Comparison of ENCODE assay signal across 8 mouse cellular contexts in the genomic region with DNA sequence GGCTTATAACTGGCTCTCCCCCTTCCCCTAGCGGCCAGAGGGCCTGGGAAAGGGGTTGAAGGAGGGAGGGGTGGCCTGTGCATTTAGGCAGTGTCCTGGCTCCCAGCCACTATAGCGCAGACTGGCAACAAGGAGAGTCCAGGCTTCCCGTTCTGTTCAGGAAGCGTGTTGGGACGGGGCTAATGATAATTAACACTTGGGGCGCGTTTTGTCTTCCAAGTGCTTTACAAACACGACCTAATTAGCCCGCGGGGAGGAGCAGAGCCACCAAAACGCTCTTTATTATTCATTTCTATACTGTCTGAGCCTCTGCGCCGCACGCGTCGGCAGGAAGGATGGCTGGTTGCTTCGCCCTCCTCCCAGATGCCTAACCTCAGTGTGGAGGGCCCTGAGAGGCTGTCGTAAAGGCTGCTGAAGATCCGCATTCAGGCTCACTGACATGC.
DNase-seq lines count a peak whose midpoint lies in the region; ATAC-seq and TF ChIP-seq lines count a peak whose summit lies in the region.
"Had no signal": no experiment of that assay in that cellular context is flagged by ENCODE, and none has a peak within 500 bp of the region (broad histone marks: within the 10 kb centered on the region; RNA-seq: fewer than 3 reads in every experiment).

No protein-coding gene starts in this region.

- TF ChIP-seq CTCF in lung, postnatal 0 days (IDR thresholded peaks at IDR 0.05), result peak; percentile 20; the same call in 1 of the 2 replicates
- no peak for TF ChIP-seq CTCF in stomach, postnatal 0 days (IDR thresholded peaks at IDR 0.05; ENCODE audit: low read depth)

- no peaks in the 10 kb centered on the region for H3K9me3 ChIP-seq in lung, postnatal 0 days (ENCODE audit: low read length)
- no peaks in the 10 kb centered on the region for H3K9me3 ChIP-seq in forebrain, embryonic 14.5 days (replicated peaks; ENCODE audit: control insufficient read depth, low read length)
- H3K9me3 ChIP-seq in liver, embryonic 12.5 days (replicated peaks), result no peaks in the 10 kb centered on the region
- no peaks in the 10 kb centered on the region for H3K9me3 ChIP-seq in stomach, postnatal 0 days (ENCODE audit: control insufficient read depth, low read length)

- no peak for TF ChIP-seq EP300 in lung, postnatal 0 days (IDR thresholded peaks at IDR 0.05)
- TF ChIP-seq EP300 in stomach, postnatal 0 days (optimal IDR thresholded peaks at IDR 0.05), result no peak

- no peak overlapping the region for H3K27ac ChIP-seq in lung, postnatal 0 days (ENCODE audit: low read length)
- peak overlapping the region; percentile 63 for H3K27ac ChIP-seq in forebrain, embryonic 14.5 days (ENCODE audit: low read depth, low read length)
- H3K27ac ChIP-seq in liver, embryonic 12.5 days, result no peak overlapping the region
- H3K27ac ChIP-seq in stomach, postnatal 0 days (replicated peaks), result no peak overlapping the region

- H3K27me3 ChIP-seq in lung, postnatal 0 days (replicated peaks; ENCODE audit: insufficient read depth, low read length), result peaks cover 22% of the 10 kb centered on the region
- H3K27me3 ChIP-seq in forebrain, embryonic 14.5 days (replicated peaks; ENCODE audit: control insufficient read depth, insufficient read depth, low read length), result peaks cover 32% of the 10 kb centered on the region
- peaks cover 56% of the 10 kb centered on the region for H3K27me3 ChIP-seq in liver, embryonic 12.5 days (replicated peaks)
- peaks cover 2% of the 10 kb centered on the region; the same call in 1 of the 2 replicates for H3K27me3 ChIP-seq in stomach, postnatal 0 days (ENCODE audit: control insufficient read depth, insufficient read depth, low read length)

- intact Hi-C loops in left cerebral cortex, postnatal 14 days (cut with DNase I), result no loop called here

- H3K4me3 ChIP-seq in lung, postnatal 0 days (ENCODE audit: low read depth, low read length), result peak overlapping the region; percentile 11; the same call in 1 of the 2 replicates
- peak overlapping the region; percentile 28 for H3K4me3 ChIP-seq in forebrain, embryonic 14.5 days (ENCODE audit: low read depth, low read length)
- peak overlapping the region; percentile 10; the same call in 1 of the 2 replicates for H3K4me3 ChIP-seq in liver, embryonic 12.5 days
- H3K4me3 ChIP-seq in stomach, postnatal 0 days (ENCODE audit: low read depth, low read length), result peak overlapping the region; percentile 28
- H3K4me3 ChIP-seq: megakaryocyte, embryonic 14.5 days had no signal

- H3K4me2 ChIP-seq in lung, postnatal 0 days (replicated peaks; ENCODE audit: low read depth, low read length), result peak overlapping the region; percentile 23
- peak overlapping the region; percentile 59 for H3K4me2 ChIP-seq in forebrain, embryonic 14.5 days (ENCODE audit: low read length)
- H3K4me2 ChIP-seq in liver, embryonic 12.5 days, result peak overlapping the region; percentile 37
- H3K4me2 ChIP-seq in stomach, postnatal 0 days (replicated peaks; ENCODE audit: low read depth), result peak overlapping the region; percentile 44

- no peak for DNase-seq in lung, postnatal 0 days (ENCODE audit: low spot score)
- no peak for DNase-seq in lung, postnatal 10 days
- DNase-seq in forebrain, embryonic 14.5 days (ENCODE audit: low spot score), result peak; percentile 95
- DNase-seq in stomach, postnatal 0 days (ENCODE audit: low spot score), result peak; percentile 14
- DNase-seq in left cerebral cortex, postnatal 14 days (ENCODE audit: low spot score in 2 of 2), result no peak

- 0 out of 2 replicates have a peak, but pooled peaks cover 3% of the 10 kb centered on the region for H3K4me1 ChIP-seq in lung, postnatal 0 days (ENCODE audit: insufficient read depth, low read depth, low read length)
- H3K4me1 ChIP-seq in forebrain, embryonic 14.5 days (ENCODE audit: control insufficient read depth, insufficient read depth, low read length), result peaks cover 16% of the 10 kb centered on the region
- H3K4me1 ChIP-seq in liver, embryonic 12.5 days, result no peaks in the 10 kb centered on the region
- H3K4me1 ChIP-seq in stomach, postnatal 0 days (replicated peaks; ENCODE audit: control insufficient read depth, insufficient read depth), result 0 out of 2 replicates have a peak, but pooled peaks cover 4% of the 10 kb centered on the region
- H3K4me1 ChIP-seq: megakaryocyte, embryonic 14.5 days had no signal

- 2% methylated on average over 19 of the region's 19 CpGs for WGBS in lung, postnatal 0 days
- under 1% methylated on average over 18 of the region's 19 CpGs for WGBS in forebrain, embryonic 14.5 days
- WGBS in liver, embryonic 12.5 days (ENCODE audit: insufficient replicate concordance), result 5% methylated on average over 19 of the region's 19 CpGs
- 5% methylated on average over 19 of the region's 19 CpGs for WGBS in stomach, postnatal 0 days

- H3K36me3 ChIP-seq in lung, postnatal 0 days (ENCODE audit: insufficient read depth, low read length), result no peaks in the 10 kb centered on the region
- H3K36me3 ChIP-seq in forebrain, embryonic 14.5 days (ENCODE audit: control insufficient read depth, insufficient read depth, low read length), result no peaks in the 10 kb centered on the region
- H3K36me3 ChIP-seq in liver, embryonic 12.5 days, result no peaks in the 10 kb centered on the region
- no peaks in the 10 kb centered on the region for H3K36me3 ChIP-seq in stomach, postnatal 0 days (ENCODE audit: control insufficient read depth, insufficient read depth, low read length)

- ATAC-seq in lung, postnatal 0 days, result no peak
- ATAC-seq in forebrain, embryonic 14.5 days, result peak; percentile 89
- ATAC-seq in liver, embryonic 12.5 days, result no peak
- no peak for ATAC-seq in stomach, postnatal 0 days (ENCODE audit: low FRiP score, low TSS enrichment)
- ATAC-seq in erythroid progenitor cell, adult 5-6 weeks (replicated peaks; ENCODE audit: low FRiP score, poor library complexity, severe bottlenecking), result no peak

- no peak overlapping the region for H3K9ac ChIP-seq in lung, postnatal 0 days (replicated peaks; ENCODE audit: low read depth)
- peak overlapping the region; percentile 22; the same call in 1 of the 2 replicates for H3K9ac ChIP-seq in forebrain, embryonic 14.5 days (ENCODE audit: low read length)
- no peak overlapping the region for H3K9ac ChIP-seq in liver, embryonic 12.5 days
- no peak overlapping the region for H3K9ac ChIP-seq in stomach, postnatal 0 days (ENCODE audit: low read length)

Comparison
In these comparisons a context has a peak if more than half of its experiments do, and no peak if none do; other contexts are left out.
1. DNase-seq: peak in forebrain, embryonic 14.5 days (single experiment) and stomach, postnatal 0 days (single experiment); none in lung, postnatal 0 days (single experiment), lung, postnatal 10 days (single experiment) and left cerebral cortex, postnatal 14 days (0 of 2).
2. Peak in every context shown above with its lines, with median percentiles within 50 percentile points of each other: H3K4me2 ChIP-seq and H3K4me3 ChIP-seq.